Mouse (Mus musculus): ENCODE data around the gene Ccdc88c.

- TF ChIP-seq CTCF (IDR thresholded peaks at IDR 0.05; ENCODE audit: low read depth) (no peak), EP300 (optimal IDR thresholded peaks at IDR 0.05) (no peak)
Measured at GRCm38 (mm10) chr12:101008648-101009047, 20.2 kb downstream of the Ccdc88c start.

All from stomach, postnatal 0 days (tissue).